Mouse (Mus musculus): Measurements from ENCODE around the gene Tgfbr2. TPM values are rescaled to one million over a fixed set of nuclear protein-coding genes. Genes with fewer than 3 reads are reported as not detected.

The Tgfbr2 gene
- total RNA-seq (2021) = 10 to 100 TPM; 65.0 to 70.8 TPM
- long read RNA-seq, experiment 1, full-length matches to known transcripts = 3 of 18 reads
- long read RNA-seq, experiment 1, partial matches to known transcripts = 1 of 18 reads
- long read RNA-seq, experiment 1, other reads (novel, unspliced or antisense) = 14 of 18 reads
- long read RNA-seq, experiment 2, full-length matches to known transcripts = 10 of 19 reads
- long read RNA-seq, experiment 2, partial matches to known transcripts = 2 of 19 reads
- long read RNA-seq, experiment 2, other reads (novel, unspliced or antisense) = 7 of 19 reads

DNA sequence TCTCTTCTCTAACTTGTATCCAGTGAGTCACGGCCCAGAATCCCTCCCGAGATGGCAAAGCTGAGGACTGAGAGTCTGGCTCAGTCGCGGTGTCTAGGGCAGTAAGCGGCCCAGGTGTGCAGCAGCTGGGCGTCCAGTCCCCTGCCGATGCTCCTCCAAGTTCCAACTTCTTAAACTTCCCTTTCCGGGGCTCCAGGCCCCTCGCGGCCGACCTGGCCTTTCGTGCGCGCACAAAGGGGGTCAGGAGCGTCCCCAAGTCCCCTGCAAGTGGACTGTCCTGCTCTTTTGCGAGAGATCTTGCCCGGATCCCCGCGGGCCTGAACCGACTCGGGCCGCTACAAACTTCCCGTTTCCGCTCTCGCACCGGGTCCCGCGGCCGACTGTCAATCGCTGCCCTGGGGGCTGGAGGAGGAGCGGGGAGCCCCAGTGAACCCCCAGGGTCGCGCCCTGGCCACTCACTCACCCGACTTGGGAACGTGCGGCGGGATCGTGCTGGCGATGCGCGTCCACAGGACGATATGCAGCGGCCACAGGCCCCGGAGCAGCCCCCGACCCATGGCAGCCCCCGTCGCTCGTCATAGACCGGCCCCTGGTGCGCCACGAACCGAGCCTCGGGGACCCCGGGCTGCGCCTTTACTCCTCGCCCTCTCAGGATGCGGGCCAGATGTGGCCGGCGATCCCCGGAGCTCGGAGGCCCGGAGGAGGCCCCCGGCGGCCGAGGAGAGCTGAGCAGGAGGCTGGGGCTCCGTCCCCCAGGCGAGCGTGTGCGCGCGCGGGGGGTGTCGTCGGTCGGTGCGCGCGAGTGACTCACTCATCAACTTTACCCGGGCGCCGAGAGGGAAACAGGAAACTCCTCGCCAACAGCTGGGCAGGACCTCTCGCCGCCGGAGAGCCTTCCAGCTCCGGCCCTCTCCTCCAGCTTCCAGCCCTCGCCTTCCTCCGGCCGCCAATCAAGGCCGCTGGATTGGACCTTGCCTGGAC is at the start of gene Tgfbr2:
Gene Tgfbr2 (minus strand): TSS at position 880 of the 981 bp plus-strand sequence.
- peak; percentile 90 for DNase-seq

DNA sequence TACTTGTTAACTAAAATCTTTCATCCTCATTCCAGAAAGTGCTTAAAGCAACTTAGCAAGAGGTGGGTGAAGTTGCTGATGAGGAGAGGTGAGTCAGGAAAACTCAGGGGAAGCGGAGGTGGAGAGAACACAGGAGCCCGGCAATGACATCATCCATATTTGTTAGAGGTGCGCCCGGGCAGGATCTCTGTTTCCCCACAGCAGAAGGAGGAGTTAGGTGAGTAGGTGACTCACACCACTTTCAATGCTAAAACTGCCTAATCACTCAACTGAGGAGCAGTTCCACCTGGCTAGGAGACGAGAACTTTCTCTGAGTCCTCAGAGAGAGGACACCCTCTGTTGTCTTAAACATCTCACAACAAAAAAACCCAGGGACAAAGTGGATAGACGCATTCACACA is 48.2 kb upstream of the Tgfbr2 start:
- DNase-seq = no peak

DNA sequence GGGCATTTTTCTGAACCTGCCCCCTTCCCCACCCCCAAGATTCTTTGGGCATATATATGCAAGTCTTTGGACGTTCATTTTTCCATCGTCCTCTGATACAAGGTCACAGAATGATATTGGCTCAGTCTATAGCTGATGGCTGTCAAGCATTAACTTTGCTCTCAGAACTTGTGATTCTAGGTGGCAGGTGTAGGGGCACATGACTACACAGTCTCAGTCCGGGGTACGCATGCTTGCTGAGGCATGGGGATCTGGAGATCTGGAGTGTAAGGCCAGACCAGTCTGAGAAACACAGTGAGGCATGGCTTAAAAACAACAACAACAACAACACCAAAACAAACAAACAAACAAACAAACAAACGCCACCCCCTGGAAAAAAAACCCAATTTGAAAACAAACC is 47.5 kb upstream of the Tgfbr2 start:
- no peak for DNase-seq

DNA sequence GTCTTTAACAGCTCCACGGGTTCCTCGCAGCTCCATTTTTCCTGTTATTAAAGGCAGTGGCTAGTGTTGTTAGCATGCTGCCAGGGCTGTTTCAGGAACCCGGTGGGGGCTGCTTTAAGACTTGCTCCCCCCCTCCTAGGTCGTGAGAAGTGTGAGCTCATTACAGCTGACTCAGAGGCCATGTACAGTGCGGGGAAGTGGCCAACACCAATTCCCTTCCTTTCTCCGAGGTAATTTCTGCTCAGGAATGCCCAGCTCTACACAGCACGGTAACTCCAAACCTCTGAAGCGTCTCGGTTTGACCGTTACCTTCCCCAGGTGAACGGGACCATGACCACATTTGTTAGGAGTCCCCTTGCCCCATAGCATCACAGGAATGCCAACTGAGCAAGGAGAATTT is 46.8 kb upstream of the Tgfbr2 start:
- no peak for DNase-seq

DNA sequence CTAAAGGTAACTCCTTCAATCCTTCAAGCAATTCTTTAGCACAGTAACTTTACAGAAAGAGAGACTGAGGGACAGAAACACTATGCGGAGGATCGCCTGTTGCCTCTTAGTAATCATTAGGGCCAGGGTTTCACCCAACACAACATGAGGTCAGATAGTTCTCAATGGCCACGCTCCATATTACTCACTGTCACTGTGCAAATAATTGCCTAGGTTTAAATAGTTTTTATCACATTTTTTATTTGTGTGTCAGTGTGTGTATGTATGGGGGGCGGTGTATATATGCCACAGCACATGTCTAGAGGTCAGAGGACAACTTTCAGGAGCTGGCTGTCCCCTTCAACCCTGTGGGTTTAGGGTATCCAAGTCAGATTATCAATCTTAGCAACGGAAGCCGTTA is 46.4 kb upstream of the Tgfbr2 start:
- no peak for DNase-seq

DNA sequence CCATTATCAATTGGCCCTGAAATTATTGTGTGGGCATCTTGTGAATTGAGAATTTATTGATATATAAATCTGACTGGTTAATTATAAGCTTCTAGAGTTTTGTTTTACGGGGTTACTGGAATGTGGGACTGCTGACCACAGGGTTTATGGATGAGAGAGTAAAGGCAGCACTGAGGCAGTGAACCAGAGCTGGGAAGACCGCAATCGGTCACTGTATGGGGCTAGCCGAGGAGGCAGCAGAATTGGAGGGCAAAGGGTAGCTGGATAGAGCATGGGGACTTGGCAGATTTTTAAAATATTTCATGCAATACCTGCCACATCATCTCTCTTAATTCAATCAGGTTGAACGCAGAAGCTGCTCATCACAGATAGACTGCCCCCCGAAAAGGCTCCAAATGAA is 45.5 kb upstream of the Tgfbr2 start:
- no peak for DNase-seq

DNA sequence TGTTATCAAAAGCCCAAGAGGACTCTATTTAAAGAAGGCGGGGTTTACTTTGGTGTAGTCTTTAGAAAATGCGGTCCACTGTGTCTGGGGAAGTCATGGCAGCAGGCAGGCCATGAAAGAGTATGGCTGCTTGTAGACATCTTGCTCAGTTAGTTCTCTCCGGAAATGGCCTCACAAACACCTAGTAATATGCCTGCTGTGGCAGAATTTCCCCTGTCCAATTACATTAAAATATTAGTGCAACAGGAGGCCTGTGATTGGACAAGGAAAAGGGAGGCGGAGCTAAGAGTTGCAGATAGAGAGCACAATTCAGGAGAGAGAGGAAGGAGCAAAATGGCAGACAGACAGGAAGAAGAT is 45.0 kb upstream of the Tgfbr2 start:
- DNase-seq = no peak

DNA sequence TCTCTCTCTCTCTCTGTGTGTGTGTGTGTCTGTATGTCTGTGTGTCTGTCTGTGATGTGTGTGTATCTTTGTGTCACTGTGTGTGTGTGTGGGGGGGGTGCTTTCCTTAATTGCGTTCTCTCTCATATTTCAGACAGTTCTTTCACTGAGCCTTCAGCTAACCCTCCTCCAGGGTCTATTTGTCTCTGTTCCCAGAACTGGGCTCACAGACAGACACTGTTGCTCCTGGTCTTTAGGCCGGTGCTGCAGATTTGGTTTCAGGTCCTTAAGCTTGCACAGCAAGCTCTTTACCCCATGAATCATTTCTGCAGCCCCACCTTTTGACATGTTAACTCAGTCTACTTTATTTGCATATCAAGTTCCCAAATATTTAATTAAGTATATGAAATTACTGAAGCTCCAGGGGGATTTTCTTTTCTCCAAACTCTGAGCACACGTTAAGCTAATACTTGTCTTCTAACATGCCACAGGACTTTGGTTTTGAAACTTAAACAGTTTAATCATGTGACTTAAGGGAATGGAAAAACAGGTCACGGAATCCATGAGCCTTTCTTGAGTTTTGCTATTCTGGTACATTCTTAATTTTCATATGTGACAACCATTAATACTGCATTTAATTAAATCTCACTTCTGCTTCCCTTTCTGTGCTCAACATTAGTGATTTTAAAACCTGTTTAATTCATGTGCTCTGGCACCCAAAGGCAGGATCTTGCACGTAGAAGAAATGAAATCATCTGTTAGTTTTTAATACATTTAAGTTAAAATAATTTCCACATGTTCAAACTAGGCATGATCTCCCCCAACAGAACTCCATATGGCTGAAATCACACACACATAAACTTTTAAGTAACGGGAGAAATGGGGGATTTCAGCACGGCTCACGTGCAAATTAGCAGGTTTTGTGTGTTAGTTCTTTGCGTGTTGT is 44.3 kb upstream of the Tgfbr2 start:
- DNase-seq = no peak

DNA sequence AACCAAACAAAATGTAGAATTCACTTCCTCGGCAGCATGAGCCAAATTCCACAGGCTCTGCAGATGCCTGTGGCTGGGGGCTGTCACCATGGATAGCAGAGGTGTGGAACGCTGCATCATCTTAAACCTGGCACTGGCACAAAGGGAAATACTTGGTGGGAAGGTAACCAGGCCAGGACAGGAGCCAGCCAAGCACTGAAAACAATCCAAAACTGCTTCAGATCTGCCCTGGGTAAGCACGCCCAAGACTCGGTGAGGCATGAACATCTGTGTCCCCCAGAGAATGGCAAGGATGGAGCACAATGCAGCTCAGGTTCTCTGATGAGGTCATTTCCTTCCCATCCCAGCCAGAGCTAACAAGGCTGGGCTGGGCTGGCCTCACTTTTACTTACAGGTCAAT is 43.6 kb upstream of the Tgfbr2 start:
- DNase-seq = no peak

DNA sequence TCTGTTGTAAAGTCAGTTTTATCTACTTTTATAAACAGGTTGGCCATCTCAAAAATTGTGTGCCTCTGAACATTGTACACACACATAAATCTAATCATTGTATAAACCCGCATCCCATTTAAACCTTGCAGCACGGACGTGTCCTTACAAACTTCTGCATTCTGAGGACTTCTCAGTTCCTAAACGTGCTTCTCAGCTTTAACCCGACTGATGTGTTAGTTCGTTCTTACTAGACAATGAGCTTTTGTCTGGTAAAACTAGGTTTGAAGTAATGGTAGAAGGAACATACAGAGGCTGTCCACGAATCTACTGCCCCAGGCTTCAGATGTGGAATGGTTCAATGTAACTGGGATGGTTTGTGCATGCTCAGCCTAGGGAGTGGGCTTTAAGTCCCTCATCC is 41.9 kb upstream of the Tgfbr2 start:
- DNase-seq = no peak

DNA sequence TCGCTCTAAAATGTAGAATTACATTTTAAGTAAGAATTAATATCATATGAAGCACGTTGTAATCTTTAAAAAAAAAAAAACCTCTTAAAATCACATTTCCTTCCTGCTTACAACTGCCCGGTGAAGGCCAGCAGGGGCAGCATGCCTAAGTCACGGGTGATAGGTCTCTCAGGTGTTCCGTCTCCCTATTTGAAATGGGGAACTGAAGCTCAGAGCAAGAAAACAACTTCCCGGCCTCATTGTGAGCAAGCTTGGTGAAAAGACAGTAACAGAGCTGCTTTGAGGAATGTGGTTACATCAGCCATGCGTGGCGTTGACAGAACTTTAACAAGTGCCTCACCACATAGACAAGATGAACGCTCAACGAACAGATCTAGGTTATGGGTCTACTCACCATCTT is 41.5 kb upstream of the Tgfbr2 start:
- DNase-seq = no peak

DNA sequence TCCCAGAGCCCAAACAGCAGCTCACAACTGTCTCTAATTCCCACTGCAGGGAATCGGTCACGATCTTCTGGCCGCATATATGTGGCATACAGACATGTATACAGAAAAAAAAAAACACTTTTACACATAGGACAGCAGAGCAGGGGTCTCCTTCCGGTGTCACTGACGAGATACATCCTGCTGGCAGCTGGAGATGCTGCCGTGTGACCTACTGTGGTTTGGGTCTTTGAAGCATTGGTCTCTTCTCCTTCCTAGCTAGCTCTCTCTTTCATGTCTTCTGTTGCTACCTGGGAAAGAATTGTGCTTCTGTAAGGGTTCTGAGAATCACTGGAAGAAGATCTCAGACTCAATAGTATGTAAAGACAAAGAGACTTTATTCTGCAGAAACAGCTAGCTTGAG is 39.1 kb upstream of the Tgfbr2 start:
- DNase-seq = no peak

DNA sequence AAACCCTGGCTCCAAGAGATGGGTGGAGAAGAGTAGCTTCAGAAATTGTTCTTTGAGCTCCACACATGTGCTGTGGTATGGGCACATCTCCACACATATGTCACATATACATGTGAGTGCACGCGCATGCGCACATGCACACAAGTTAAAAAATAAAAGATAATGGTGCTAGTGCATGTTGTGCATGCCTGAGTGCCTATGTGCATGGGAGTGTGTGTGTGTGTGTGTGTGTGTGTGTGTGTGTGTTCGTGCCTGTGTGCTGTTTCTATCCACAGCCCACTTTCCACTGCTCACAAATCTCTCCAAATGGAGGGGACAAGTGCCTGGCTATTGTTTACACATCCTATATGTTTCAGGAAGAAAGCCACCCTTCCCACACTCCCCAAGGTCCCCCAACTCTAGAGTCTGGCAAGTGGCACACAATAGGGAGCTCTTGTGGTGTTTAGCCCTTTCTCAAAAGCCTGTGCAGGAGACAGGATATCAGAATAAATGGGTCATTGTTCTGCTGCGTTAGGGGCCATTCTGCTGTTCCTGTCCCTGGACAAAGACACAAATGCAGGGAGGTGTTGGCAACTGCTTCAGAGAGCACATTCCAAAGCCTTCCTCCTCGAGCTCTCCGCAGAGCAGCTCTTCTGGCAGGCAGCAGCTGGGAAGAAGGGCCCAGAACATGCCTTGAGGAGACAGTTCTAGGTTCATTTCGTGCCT is 37.9 kb upstream of the Tgfbr2 start:
- no peak for DNase-seq

DNA sequence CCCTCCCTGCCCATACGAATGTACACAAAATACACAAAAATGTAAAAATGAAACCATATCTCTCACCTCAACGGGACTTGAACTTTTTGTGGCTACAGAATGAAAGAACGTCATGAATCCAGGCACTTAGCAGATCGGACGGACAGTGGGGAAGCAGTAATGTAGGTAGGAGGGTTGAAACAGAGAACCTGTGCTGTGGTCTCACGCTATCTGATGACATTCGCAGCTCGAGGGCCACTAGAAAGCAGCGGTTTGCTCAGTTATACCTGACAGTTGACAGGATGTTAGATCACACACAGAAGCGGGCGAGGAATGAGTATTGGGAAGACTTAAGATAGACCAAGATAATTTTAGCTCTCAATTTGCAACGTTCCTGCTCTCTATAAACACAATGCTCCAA is 36.9 kb upstream of the Tgfbr2 start:
- DNase-seq = no peak

DNA sequence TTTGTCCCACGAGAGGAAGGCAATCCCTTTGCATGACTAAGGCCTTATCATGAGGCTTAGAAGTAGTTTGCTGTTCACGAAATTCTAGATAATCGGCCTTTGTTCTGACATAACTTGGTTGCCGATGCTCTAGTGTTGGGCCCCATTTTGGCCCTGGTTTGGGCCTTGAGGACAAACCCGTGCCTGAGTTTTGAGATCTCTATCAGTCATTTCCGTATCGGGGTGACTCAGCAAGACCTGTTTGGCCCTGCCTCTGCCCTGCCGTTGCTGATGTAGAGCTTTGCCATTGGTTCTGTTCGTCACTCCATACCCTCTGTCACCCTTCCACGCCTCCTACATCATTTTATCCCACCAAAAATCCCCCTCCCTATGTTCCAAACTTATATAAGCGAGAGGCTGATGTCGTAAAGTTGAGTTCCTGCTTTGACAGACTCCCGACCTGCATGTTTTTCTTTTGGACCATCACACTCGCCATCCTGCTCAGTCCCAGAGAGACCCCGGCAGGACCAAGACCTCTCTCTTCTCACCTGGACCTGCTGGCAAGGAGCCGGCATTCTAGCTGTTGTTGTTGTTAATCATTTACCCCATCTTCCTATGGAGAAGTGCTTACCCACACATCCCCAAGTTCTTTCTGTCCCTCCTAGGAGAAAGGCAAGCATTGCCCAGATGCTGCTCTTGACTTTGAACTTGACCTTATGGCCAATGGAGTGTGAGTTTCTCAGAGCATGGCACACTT is 33.2 kb upstream of the Tgfbr2 start:
- no peak for DNase-seq

DNA sequence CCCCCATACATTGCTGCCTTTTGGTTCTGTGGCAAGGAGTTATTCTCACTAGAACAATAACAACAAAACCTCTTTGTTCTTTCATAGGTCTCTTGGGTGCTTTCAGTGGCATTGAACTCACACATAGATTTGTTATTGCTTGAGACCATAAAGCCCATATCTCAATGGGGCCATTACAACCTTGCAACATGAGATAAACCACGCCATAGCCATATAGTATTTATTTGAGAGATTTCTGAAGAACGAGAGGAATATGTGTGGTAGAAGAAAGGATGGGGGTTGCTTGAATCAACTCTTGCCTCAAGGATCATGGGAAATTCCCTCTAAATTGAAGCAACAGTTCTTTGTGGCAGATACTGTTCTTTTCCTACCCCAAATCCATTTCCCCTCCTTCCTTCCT is 31.7 kb upstream of the Tgfbr2 start:
- DNase-seq = no peak

DNA sequence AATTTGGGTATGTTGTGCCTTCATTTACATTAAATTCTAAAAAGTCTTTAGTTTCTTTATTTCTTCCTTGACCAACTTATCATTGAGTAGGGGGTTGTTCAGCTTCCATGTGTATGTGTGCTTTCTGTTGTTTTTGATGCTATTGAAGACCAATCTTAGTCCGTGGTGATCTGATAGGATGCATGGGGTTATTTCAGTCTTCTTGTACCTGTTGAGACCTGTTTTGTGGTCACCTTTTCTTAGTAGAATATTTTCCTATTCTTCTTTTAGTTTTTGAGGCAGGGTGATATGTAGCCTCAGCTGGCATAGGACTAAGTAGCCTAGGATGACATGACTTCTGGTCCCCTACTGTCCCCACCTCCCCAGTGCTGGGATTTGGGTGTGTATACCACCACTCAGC is 28.5 kb upstream of the Tgfbr2 start:
- DNase-seq = no peak

DNA sequence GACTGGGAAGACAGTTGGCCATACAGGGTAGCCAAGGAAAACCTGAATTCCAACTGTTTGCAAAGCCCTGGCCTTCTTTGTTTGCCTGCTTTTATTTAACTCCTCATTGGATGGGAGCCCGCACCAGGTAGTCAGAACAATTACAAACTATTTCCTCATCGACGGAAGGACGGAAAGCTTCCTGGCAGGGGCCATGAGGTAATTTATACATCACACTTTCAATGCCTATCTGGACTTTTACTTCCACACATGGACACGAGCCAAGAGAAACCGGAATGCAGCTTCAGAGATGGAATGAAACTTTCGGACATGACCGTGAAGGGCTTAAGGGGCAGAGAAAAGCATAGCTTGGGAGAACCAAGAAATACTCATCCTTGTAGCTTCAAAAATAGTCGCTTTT is 24.0 kb upstream of the Tgfbr2 start:
- no peak for DNase-seq

DNA sequence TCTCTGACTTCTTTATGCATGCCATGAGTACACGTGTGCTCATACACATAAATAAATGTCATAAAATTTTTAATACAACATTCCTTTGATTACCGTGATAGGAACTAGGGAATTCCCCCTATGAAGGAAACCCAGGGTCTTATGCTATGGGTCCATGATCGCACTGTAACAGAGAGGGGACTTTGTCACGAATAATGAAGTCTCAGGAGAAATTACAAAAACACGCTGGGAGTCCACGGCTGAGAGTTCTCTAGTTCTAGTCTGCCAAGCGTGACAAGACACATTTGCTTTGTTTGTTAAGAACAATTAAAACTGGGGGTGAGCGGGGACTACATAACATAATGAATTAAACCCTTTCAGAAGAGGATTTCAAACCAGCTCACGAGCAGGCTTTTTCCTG is 23.3 kb upstream of the Tgfbr2 start:
- DNase-seq = no peak

DNA sequence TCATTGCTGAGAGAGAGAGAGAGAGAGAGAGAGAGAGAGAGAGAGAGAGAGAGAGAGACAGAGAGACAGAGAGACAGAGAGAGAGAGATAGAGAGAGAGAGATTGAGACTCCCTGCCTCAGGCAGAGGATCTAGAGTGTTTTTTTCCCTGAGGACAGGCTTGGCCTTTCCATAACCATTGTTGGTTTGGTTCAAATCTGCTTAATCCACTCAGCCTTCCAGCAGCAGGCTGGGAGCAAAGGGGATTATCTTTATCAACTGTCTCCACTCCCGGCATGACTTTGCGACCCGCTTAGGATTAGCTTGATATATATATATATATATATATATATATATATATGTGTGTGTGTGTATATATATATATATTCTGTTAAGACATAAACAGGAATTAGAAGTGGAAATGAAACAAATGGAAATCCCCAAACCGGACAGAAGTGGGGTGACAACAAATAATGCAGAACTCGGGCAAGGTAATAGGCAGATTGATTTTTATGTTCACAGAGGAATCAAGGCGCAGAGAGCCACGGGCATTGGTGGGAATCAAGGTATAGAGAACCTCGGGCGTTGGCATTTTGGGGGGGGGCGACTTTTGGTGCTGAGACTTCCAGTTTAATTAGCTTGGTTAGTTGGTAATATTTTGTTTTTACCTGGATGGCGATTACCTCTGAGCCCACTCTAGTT is 22.5 kb upstream of the Tgfbr2 start:
- no peak for DNase-seq
